Mouse (Mus musculus) heart, adult 2 months (tissue): Measurements from ENCODE around the gene Drg1. TPM values are rescaled to one million over a fixed set of nuclear protein-coding genes. Genes with fewer than 3 reads are reported as not detected.

ENCODE experiments used
- DNase-seq, 2 experiments: peaks; one replicate each; pipeline ENCODE4 v3.0.0; 2021
- H3K27ac ChIP-seq: fragments of 200-600 bp; 2 replicates; pipeline ENCODE4 v1.8.1; 2022
- H3K27me3 ChIP-seq: fragments of 200-500 bp; 2 replicates; pipeline ENCODE4 v1.6.1; 2012; ENCODE audit warnings: mild to moderate bottlenecking, low read length, inconsistent platforms, mixed read lengths; ENCODE audit not compliant: control insufficient read depth, insufficient read depth
- H3K36me3 ChIP-seq: fragments of 200-500 bp; 2 replicates; pipeline ENCODE4 v1.6.1; 2012; ENCODE audit warnings: low read length, inconsistent platforms; ENCODE audit not compliant: control insufficient read depth, insufficient read depth
- H3K4me1 ChIP-seq: fragments of 200-500 bp; 2 replicates; pipeline ENCODE4 v1.6.1; 2011; ENCODE audit warnings: low read length; ENCODE audit not compliant: control insufficient read depth, insufficient read depth
- H3K4me3 ChIP-seq: fragments of 200-600 bp; 2 replicates; pipeline ENCODE4 v1.8.1; 2022
- H3K79me2 ChIP-seq: fragments of 200-500 bp; replicated peaks from 2 replicates; pipeline ENCODE4 v1.6.1; 2012; ENCODE audit warnings: mild to moderate bottlenecking, inconsistent platforms, low read length, moderate library complexity, mixed read lengths; ENCODE audit not compliant: control insufficient read depth, insufficient read depth
- H3K9ac ChIP-seq: fragments of 200-500 bp; 2 replicates; pipeline ENCODE4 v1.6.1; 2012; ENCODE audit warnings: low read depth, mild to moderate bottlenecking, control low read depth, inconsistent platforms, low read length, mixed read lengths
- CTCF ChIP-seq: fragments of 200-600 bp; IDR thresholded peaks from 2 replicates; pipeline ENCODE4 v1.8.1; 2022; ENCODE audit warnings: antibody characterized with exemption, mild to moderate bottlenecking, moderate library complexity
- EP300 ChIP-seq: fragments of 200-500 bp; IDR thresholded peaks from 2 replicates; pipeline ENCODE4 v1.6.1; 2011; ENCODE audit warnings: low read depth, low read length, control low read depth; ENCODE audit not compliant: insufficient read depth
- POLR2A ChIP-seq: fragments of 200-500 bp; IDR thresholded peaks from 2 replicates; pipeline ENCODE4 v1.6.1; 2011; ENCODE audit warnings: mild to moderate bottlenecking, low read depth, low read length, control low read depth; ENCODE audit not compliant: insufficient read depth
- WGBS: fragments of 180-500 bp; shearing (Covaris S2); methylation state at CpG from one replicate; pipeline ENCODE4 v1.1.7; 2018; 5-methylcytosine and 5-hydroxymethylcytosine counted together
- intact Hi-C: fragments of 180-260 bp; cut with DNase I; formaldehyde crosslinking; loops from one replicate; pipeline ENCODE4 v1.15.1; 2025
- polyA plus RNA-seq: library from polyadenylated mRNA; depleted of rRNA; stranded (reverse); fragments of >200 nt; gene quantifications from 2 replicates; pipeline ENCODE4 v1.2.3, GENCODE M21; 2012
- total RNA-seq, 2 experiments: library from RNA; stranded (reverse); gene quantifications; 2 replicates each; pipeline ENCODE4 v1.2.3; 2021

Gene Drg1
- total and polyA plus RNA-seq, 3 experiments: 19.9 to 61.7 (median 59.0) TPM

DNA sequence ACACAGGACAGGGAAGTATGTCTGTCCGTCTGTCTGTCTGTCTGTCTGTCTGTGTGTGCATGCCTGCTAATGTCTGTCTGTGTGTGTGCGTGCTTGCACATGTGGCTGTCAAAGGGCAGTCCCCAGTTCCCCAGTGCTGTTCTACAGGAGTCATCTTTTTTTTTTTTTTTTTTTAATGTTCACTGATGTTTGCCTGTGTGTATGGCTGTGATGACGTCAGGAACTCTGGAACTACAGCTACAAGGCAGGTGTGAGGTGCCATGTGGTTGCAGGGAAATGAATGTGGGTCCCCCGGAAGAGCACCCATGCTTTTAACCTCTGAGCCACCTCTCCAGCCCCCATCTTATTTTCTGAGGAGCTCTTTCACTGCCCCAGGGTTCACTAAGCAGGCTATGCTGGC is 43.7 kb upstream of the Drg1 start:
- H3K9ac ChIP-seq: no peak overlapping the region
- 95% methylated on average over 4 of the region's 4 CpGs for WGBS

DNA sequence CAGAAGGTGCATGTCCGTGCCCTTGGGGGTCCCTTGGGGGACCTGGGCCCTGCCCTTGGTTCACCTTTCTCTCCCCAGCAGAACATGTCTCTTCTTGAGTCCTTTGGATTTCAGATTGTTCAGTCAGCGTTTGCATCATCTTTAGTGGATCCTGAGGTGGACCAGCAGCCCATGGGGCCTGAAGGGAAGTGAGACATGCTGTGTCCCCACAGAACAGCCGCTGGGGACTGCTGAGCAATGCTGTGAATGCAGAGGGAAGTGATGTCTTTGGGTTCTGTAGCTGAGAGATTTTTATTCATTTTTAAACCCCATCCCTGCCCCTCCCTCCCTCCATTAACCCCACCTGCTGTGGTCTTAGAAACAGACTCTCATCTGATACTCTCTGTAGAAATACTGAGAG is 41.7 kb upstream of the Drg1 start:
- peaks cover 3% of the 10 kb centered on the region; the same call in 1 of the 2 replicates for H3K36me3 ChIP-seq

More for the DNA sequence above, 43.7 kb upstream of the Drg1 start:
- TF ChIP-seq EP300 (no peak), POLR2A (no peak), CTCF (no peak)
- Histone ChIP-seq H3K36me3 (no peaks in the 10 kb centered on the region), H3K79me2 (no peaks in the 10 kb centered on the region), H3K4me3 (no peak overlapping the region), H3K27ac (no peak overlapping the region), H3K4me1 (no peaks in the 10 kb centered on the region), H3K27me3 (no peaks in the 10 kb centered on the region)
- intact Hi-C loops: no loop called here
- no peak for DNase-seq

DNA sequence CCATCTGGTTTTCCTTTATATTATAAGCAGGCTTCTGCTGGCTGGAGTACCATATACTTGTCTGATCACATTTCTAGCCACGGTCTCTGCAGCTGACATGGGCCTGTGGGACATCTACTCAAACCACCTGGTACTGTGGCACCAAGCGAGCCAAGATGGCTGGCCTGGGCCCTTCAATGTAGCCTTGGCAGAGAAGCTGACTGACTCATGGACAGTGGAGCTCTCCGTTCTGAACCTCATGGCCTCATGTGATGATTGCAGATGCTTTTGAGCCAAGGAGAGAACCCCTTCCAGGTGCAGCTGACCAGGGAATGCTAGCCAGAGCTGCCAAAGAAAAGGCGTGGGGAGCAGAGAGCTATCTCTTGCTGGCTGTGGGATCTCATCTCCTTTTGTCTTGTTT is 39.6 kb upstream of the Drg1 start:
- Histone ChIP-seq H3K27ac (no peak overlapping the region), H3K4me3 (no peak overlapping the region), H3K27me3 (no peaks in the 10 kb centered on the region), H3K79me2 (no peaks in the 10 kb centered on the region), H3K36me3 (peaks cover 6% of the 10 kb centered on the region), H3K9ac (no peak overlapping the region), H3K4me1 (peaks cover 7% of the 10 kb centered on the region)
- no peak for DNase-seq
- 70% methylated on average over 4 of the region's 4 CpGs for WGBS
- intact Hi-C loops: no loop called here
- TF ChIP-seq CTCF (no peak), EP300 (no peak), POLR2A (no peak)

More for the DNA sequence above, 41.7 kb upstream of the Drg1 start:
- Histone ChIP-seq H3K4me3 (no peak overlapping the region), H3K27me3 (no peaks in the 10 kb centered on the region), H3K4me1 (peaks cover 2% of the 10 kb centered on the region), H3K9ac (no peak overlapping the region), H3K79me2 (no peaks in the 10 kb centered on the region), H3K27ac (no peak overlapping the region)
- intact Hi-C loops: no loop called here
- TF ChIP-seq EP300: no peak
- TF ChIP-seq POLR2A: no peak
- no peak for TF ChIP-seq CTCF
- DNase-seq: no peak
- WGBS: 85% methylated on average over 3 of the region's 3 CpGs

DNA sequence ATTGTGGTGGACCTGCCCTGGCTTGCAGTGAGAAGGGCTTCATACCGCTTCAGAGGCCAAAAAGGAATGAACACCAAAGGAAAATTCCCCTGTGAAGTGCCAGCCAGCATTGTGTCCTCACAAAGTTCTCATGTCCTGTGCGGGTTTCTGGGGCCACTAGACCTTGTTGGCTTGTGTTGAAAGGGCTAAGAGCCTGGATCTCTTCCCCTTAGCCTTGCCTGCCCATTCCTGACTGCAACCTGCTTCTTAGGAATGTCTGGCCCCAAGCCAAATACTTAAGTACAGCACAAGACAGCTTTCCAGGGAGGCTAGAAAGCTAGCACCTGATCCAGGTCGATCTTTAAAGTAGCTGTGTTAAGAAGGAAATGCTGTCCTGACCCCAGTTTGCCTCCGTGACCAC is 36.6 kb upstream of the Drg1 start:
- intact Hi-C loops: no loop called here
- Histone ChIP-seq H3K27me3 (no peaks in the 10 kb centered on the region), H3K27ac (no peak overlapping the region; the same call in none of the 2 replicates), H3K9ac (no peak overlapping the region), H3K36me3 (peaks cover 6% of the 10 kb centered on the region), H3K79me2 (no peaks in the 10 kb centered on the region), H3K4me3 (no peak overlapping the region), H3K4me1 (peaks cover 7% of the 10 kb centered on the region)
- no peak for DNase-seq
- TF ChIP-seq CTCF (no peak), POLR2A (no peak)
- 52% methylated on average over 4 of the region's 4 CpGs for WGBS

DNA sequence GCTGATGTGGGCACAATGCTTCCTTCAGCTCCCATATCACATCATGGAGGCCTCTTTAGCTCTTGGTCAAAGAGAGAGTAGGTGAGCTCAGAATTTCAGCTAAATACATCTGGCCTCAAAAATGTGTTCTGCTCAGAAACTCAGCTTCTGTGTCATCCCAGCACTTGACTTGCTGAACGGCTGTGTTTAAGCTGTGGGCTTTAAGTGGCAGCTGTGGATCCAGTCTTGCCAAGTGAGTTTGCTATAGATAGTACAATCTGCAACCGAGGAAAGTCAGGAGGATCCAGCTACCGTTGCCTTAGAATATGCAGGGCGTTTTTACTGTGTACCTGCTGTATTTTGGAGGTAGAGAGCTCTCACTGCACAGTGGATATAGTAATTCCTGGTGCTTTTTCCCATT is 36.2 kb upstream of the Drg1 start:
- no peak overlapping the region for H3K4me3 ChIP-seq
- no peaks in the 10 kb centered on the region for H3K27me3 ChIP-seq
- H3K27ac ChIP-seq: no peak overlapping the region
- H3K4me1 ChIP-seq: peaks cover 7% of the 10 kb centered on the region
- TF ChIP-seq POLR2A: no peak
- TF ChIP-seq CTCF: no peak
- no peak for TF ChIP-seq EP300
- no peak overlapping the region for H3K9ac ChIP-seq
- DNase-seq: no peak
- WGBS: 51% methylated on average over 4 of the region's 4 CpGs
- intact Hi-C loops: no loop called here
- peaks cover 6% of the 10 kb centered on the region for H3K36me3 ChIP-seq
- H3K79me2 ChIP-seq: no peaks in the 10 kb centered on the region

DNA sequence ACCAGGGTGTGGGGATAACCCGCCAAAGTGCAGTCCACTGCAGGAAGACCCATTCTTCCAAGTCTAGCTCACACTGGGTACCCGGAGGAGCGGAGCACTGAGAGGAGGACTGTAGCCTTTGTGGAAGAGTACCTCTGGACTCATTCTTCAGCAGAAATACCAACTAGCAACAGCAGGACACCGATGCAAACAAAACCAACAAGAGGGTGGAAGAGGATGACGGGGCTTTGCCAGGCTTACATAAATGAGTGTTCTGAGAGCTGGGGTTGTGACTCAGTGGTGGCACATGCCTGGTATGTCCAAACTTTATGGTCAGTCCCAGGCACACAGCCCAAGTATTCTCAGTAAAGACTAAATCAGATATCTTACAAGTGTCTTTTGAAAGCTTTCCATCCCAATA is 34.9 kb upstream of the Drg1 start:
- Histone ChIP-seq H3K27me3 (no peaks in the 10 kb centered on the region), H3K9ac (no peak overlapping the region), H3K27ac (no peak overlapping the region), H3K4me1 (peaks cover 7% of the 10 kb centered on the region), H3K36me3 (peaks cover 6% of the 10 kb centered on the region), H3K79me2 (no peaks in the 10 kb centered on the region), H3K4me3 (no peak overlapping the region)
- no peak for TF ChIP-seq POLR2A
- no peak for TF ChIP-seq EP300
- TF ChIP-seq CTCF: no peak
- intact Hi-C loops: no loop called here
- 91% methylated on average over 5 of the region's 5 CpGs for WGBS
- DNase-seq: no peak
